Mouse (Mus musculus) kidney, postnatal 0 days (tissue): ENCODE data around the gene Cebpb. TPM values are rescaled to one million over a fixed set of nuclear protein-coding genes. Genes with fewer than 3 reads are reported as not detected.

ENCODE experiments used
- ATAC-seq: fragments of 200-750 bp; cut with Nextera tagmentation; replicated peaks from 2 replicates; pipeline ENCODE4 v1.8.0; 2017; ENCODE audit warnings: low read depth, moderate number of reproducible peaks, moderate TSS enrichment, moderate library complexity; ENCODE audit not compliant: low FRiP score
- DNase-seq: peaks from one replicate; pipeline ENCODE4 v3.0.0-alpha.2; 2016; ENCODE audit warnings: low spot score
- H3K27ac ChIP-seq: fragments of 300-500 bp; sonication (generic); 2 replicates; pipeline ENCODE4 v1.5.1; 2014; ENCODE audit warnings: mild to moderate bottlenecking
- H3K27me3 ChIP-seq: fragments of 300-500 bp; sonication (generic); 2 replicates; pipeline ENCODE4 v1.6.1; 2014; ENCODE audit warnings: low read length, mixed read lengths; ENCODE audit not compliant: insufficient read depth
- H3K36me3 ChIP-seq: fragments of 300-500 bp; sonication (generic); 2 replicates; pipeline ENCODE4 v1.6.1; 2014; ENCODE audit warnings: low read length, mixed read lengths; ENCODE audit not compliant: insufficient read depth
- H3K4me1 ChIP-seq: fragments of 300-500 bp; sonication (generic); replicated peaks from 2 replicates; pipeline ENCODE4 v1.6.1; 2014; ENCODE audit warnings: antibody characterized with exemption, low read length, mixed read lengths; ENCODE audit not compliant: insufficient read depth
- H3K4me2 ChIP-seq: fragments of 300-500 bp; sonication (generic); 2 replicates; pipeline ENCODE4 v1.6.1; 2014; ENCODE audit warnings: mild to moderate bottlenecking, low read length, moderate library complexity, mixed read lengths
- H3K4me3 ChIP-seq: fragments of 300-500 bp; sonication (generic); replicated peaks from 2 replicates; pipeline ENCODE4 v1.5.1; 2014; ENCODE audit warnings: low read depth, low read length
- H3K9ac ChIP-seq: fragments of 300-500 bp; sonication (generic); 2 replicates; pipeline ENCODE4 v1.6.1; 2014; ENCODE audit warnings: low read depth, low read length
- H3K9me3 ChIP-seq: fragments of 300-500 bp; sonication (generic); replicated peaks from 2 replicates; pipeline ENCODE4 v1.6.1; 2016; ENCODE audit warnings: low read length, inconsistent platforms, mixed read lengths
- CTCF ChIP-seq: IDR thresholded peaks from 2 replicates; pipeline ENCODE4 v1.5.1; 2016; ENCODE audit warnings: antibody characterized with exemption, low read depth, mild to moderate bottlenecking, moderate library complexity
- WGBS: fragments of 180-500 bp; shearing (Covaris S2); extraction: QIAGEN DNeasy Blood & Tissue Kit; methylation state at CpG from one replicate; pipeline ENCODE4 v1.1.7; 2014; 5-methylcytosine and 5-hydroxymethylcytosine counted together
- polyA plus RNA-seq: library from polyadenylated mRNA; unstranded; fragments of >200 nt; fragmentation: Nextera tagmentation; extraction: Ambion mirVana; gene quantifications from 2 replicates; pipeline ENCODE4 v1.2.1, GENCODE M21; 2015

Cebpb gene
- polyA plus RNA-seq, 1 experiment from 2014 or later = 22.2 TPM

- no peak overlapping the region for H3K9ac ChIP-seq
- no peak for TF ChIP-seq CTCF
- H3K4me2 ChIP-seq = no peak overlapping the region
- 72% methylated on average over 18 of the region's 18 CpGs for WGBS
- no peaks in the 10 kb centered on the region for H3K36me3 ChIP-seq
- no peak for DNase-seq
- no peaks in the 10 kb centered on the region for H3K9me3 ChIP-seq
- peak; percentile 70 for ATAC-seq
- 0 out of 2 replicates have a peak overlapping the region, but pooled peaks have one; percentile 32 for H3K27ac ChIP-seq
- H3K4me3 ChIP-seq = no peak overlapping the region
- no peaks in the 10 kb centered on the region for H3K4me1 ChIP-seq
- no peaks in the 10 kb centered on the region for H3K27me3 ChIP-seq
Observed at GRCm38 (mm10) chr2:167665972-167666713, 22.6 kb upstream of the Cebpb start.

- Histone ChIP-seq H3K9me3 (no peaks in the 10 kb centered on the region), H3K4me2 (no peak overlapping the region), H3K4me1 (no peaks in the 10 kb centered on the region), H3K36me3 (no peaks in the 10 kb centered on the region), H3K9ac (no peak overlapping the region), H3K4me3 (no peak overlapping the region), H3K27ac (peak overlapping the region; percentile 54; the same call in 1 of the 2 replicates), H3K27me3 (no peaks in the 10 kb centered on the region)
- ATAC-seq = peak; percentile 19; the same call in 1 of the 2 replicates
- no peak for TF ChIP-seq CTCF
- DNase-seq = no peak
- 65% methylated on average over 5 of the region's 5 CpGs for WGBS
Observed at GRCm38 (mm10) chr2:167668426-167668825, 20.3 kb upstream of the Cebpb start.

GRCm38 (mm10) chr2:167669398-167669797 lies 19.3 kb upstream of the Cebpb start:
- DNase-seq = no peak
- no peaks in the 10 kb centered on the region for H3K27me3 ChIP-seq
- H3K27ac ChIP-seq = no peak overlapping the region
- H3K9ac ChIP-seq = no peak overlapping the region
- no peak overlapping the region for H3K4me2 ChIP-seq
- H3K36me3 ChIP-seq = no peaks in the 10 kb centered on the region
- TF ChIP-seq CTCF = no peak
- no peak for ATAC-seq
- no peaks in the 10 kb centered on the region for H3K9me3 ChIP-seq
- no peak overlapping the region for H3K4me3 ChIP-seq
- no peaks in the 10 kb centered on the region for H3K4me1 ChIP-seq
- WGBS = 64% methylated on average over 4 of the region's 4 CpGs

- H3K9me3 ChIP-seq = no peaks in the 10 kb centered on the region
- no peaks in the 10 kb centered on the region for H3K27me3 ChIP-seq
- TF ChIP-seq CTCF = no peak
- 72% methylated on average over 5 of the region's 5 CpGs for WGBS
- H3K9ac ChIP-seq = no peak overlapping the region
- DNase-seq = no peak
- H3K4me3 ChIP-seq = no peak overlapping the region
- H3K27ac ChIP-seq = 0 out of 2 replicates have a peak overlapping the region, but pooled peaks have one; percentile 19
- no peaks in the 10 kb centered on the region for H3K36me3 ChIP-seq
- H3K4me2 ChIP-seq = no peak overlapping the region
- peak; percentile 60 for ATAC-seq
- H3K4me1 ChIP-seq = no peaks in the 10 kb centered on the region
Observed at GRCm38 (mm10) chr2:167671101-167671633, 17.5 kb upstream of the Cebpb start.

- no peak overlapping the region for H3K9ac ChIP-seq
- peak; percentile 59 for DNase-seq
- TF ChIP-seq CTCF = no peak
- no peak for ATAC-seq
- H3K4me2 ChIP-seq = no peak overlapping the region
- no peak overlapping the region for H3K4me3 ChIP-seq
- no peak overlapping the region for H3K27ac ChIP-seq
- no peaks in the 10 kb centered on the region for H3K36me3 ChIP-seq
- no peaks in the 10 kb centered on the region for H3K4me1 ChIP-seq
- no peaks in the 10 kb centered on the region for H3K9me3 ChIP-seq
- no peaks in the 10 kb centered on the region for H3K27me3 ChIP-seq
- 29% methylated on average over 13 of the region's 13 CpGs for WGBS
Observed at GRCm38 (mm10) chr2:167672212-167672685, 16.5 kb upstream of the Cebpb start.

- WGBS = 44% methylated on average over 14 of the region's 14 CpGs
- H3K4me2 ChIP-seq = no peak overlapping the region
Observed at GRCm38 (mm10) chr2:167675120-167675909, 13.4 kb upstream of the Cebpb start.

More at GRCm38 (mm10) chr2:167675120-167675909, 13.4 kb upstream of the Cebpb start:
- no peaks in the 10 kb centered on the region for H3K27me3 ChIP-seq
- no peaks in the 10 kb centered on the region for H3K36me3 ChIP-seq
- H3K27ac ChIP-seq = no peak overlapping the region
- no peak overlapping the region for H3K9ac ChIP-seq
- DNase-seq = peak; percentile 81
- ATAC-seq = no peak
- TF ChIP-seq CTCF = peak; percentile 83
- H3K4me1 ChIP-seq = no peaks in the 10 kb centered on the region
- H3K9me3 ChIP-seq = no peaks in the 10 kb centered on the region
- H3K4me3 ChIP-seq = no peak overlapping the region
